Mouse (Mus musculus) adrenal gland, adult 8-10 months (tissue): ENCODE measurements around the gene Mre11a. TPM values are rescaled to one million over a fixed set of nuclear protein-coding genes. Genes with fewer than 3 reads are reported as not detected.
"Not testable (repeated sequence)": the region's sequence is repeated elsewhere in the genome, so short reads cannot be mapped to it uniquely, and the experiment has no call there.

ENCODE experiments used
- DNase-seq: peaks from one replicate; pipeline ENCODE4 v3.0.0; 2022
- total RNA-seq, 4 experiments: library from RNA; stranded (reverse); gene quantifications; 2 replicates each; pipeline ENCODE4 v1.2.4; 2022

The Mre11a gene
- total RNA-seq, 4 experiments from 2014 or later, result 18.8 to 26.9 (median 23.2) TPM

DNA sequence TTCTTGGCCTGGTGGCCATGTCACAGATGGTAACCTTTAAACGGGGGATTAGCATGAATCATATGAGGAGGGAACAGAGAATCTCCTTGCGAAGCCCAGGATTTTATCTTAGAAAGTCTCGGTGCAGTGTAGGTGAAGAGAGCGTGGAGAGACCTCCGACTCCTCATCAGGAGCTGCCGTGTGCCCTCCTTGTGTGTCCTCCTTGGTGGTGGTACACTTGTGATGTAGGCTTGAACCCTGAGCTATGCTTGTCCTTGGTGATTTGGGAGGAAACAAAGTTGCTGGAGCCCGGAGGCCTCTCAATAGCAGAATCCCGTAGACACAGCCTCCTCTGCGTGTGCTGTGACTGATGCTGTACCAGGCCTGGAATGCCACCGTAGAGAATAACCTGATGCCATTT lies 86.3 kb downstream of the Mre11a start:
- DNase-seq, result no peak

DNA sequence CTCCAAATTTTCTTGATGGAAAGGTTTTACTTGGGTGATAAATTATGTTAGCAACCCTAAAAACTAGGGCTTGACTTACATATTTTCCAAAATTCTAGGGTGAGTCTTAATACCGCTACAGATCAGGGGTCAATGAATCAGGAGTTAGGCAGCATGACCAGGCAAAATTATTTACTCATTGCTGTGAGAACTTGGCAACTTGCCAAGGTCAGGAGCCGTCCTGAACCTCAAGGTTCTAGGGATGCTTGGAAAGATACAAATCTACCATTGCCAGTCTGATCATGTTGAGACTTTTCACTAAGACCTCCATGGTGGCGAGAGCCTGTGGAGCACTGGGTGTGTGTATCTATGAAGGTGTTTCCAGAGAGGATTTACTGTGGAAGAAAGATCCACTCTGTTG lies 87.1 kb downstream of the Mre11a start:
- DNase-seq, result peak; percentile 43

DNA sequence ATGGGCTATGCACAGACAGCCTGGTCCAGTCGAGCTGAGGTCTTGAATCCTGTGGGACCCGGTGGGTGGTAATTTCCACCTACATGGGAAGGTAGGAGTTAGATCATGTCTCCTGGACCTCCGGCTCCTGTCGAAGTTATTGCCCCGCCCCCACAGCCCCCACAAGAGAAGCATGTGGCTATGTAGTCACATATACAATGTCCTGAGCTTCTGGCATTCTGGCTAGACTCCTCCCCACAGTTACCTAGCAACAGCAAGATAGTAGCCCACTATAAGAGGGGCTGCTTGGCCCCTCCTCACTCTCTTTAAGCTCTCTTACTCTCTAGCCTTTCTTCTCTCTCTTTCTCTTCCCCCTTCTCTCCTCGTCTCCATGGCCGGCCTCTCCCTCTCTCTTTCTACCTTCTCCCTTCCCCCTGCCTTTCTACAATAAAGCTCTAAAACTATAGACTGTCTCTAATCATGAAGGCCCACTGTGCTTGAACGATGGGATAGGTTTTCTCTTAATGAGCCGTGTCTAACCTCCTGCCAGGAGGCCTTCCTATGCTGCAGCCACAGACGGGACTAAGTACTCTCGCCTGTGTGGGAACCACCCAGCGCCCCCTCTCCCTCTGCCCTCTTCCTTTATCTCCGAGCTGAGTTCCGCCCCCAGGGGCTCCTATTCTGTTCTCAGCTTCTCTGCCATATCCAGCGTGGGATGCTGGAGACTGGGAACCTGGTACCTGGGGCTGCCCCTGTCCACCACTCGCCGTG lies 87.9 kb downstream of the Mre11a start:
- no peak for DNase-seq

DNA sequence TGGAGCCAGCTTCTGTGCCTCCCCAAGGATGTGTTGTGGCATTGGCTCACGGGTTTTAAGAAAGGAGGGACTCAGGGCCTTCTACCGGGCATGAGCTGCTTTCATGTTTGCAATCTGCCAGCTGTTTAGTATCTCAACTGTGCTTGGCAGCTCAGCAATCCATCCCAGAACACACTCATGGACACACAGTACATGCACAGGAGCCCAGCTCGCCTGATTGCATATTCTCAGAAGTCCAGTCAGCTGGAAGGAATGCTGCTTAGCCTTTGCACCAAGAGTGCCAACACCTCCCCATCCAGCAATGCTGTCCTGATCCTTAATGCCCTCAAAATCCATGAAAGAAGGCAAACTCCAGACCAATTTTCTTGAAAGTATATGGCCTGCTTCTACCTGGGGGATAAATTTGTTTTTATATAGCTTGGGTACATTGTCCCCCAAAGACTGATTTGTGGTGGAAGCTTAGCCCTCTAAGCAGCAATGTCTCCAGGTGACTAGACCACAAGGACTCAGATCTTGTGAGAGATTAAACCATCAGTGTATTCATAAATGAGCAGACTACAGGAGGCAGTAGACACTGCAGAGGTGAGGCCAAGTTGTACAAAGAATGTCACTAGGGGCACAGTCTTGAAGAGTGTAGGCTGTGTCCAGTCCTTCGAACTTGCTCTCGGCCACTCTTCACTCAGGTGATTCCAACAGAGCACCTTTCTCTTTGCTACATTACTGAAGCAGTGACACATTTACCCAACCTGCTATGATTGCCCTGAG lies 91.5 kb downstream of the Mre11a start:
- no peak for DNase-seq

DNA sequence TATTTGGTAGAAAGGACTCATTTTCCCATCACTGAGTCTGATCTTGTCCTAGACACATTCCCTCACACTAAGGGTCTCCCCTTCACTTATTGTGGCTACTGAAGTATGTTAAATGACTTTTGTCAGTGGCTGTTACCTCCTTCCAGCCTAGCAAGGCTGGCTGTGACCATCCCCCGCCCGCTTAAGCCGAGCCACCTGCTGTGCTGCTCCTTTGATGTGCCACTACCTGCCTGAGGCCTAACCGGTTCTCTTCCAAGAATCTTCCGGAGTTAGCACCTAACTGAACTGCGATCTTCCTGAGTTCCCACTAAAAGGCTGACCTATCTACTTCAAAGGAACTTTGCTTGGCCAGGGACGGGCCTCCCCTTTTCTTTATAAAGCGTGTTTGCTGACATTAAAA lies 92.1 kb downstream of the Mre11a start:
- DNase-seq, result not testable (repeated sequence)

DNA sequence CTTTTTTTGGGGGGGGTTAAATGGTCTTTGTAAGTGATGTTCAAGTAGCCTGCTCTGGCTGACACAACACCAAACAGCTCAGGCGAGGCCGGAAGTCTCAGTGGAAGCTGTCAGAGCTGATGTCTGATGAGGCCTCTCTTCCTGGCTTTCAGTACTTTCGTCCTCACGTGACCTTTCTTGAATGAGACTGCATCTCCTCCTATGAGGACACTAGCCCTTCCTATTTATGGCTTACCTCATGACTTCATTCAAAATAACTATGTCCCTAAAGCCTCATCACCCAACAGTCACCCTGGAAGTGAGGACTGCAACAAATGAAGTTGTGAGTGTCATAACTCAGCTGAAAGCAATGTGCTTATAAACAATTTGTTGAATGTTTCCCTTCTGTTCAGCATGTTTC lies 100.2 kb downstream of the Mre11a start:
- DNase-seq, result no peak

DNA sequence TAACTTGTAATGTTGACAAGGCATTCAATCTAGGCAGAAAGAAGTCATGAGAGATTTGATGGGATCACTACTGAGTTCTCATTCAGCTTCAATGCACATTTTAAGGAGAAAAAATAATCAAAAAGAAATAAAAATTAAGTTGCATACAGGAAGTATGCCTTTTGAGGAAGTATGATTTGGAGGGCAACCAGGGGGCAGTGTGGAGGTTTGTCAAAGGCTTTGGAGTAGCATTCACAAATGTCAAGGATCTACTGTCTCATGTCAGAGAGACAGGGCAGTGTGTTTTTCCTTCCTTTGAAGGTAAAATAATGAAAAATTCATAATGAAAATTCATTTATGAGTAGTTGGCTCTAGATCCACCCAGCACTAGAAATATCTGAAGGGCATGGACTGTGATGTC lies 100.7 kb downstream of the Mre11a start:
- DNase-seq, result peak; percentile 43

DNA sequence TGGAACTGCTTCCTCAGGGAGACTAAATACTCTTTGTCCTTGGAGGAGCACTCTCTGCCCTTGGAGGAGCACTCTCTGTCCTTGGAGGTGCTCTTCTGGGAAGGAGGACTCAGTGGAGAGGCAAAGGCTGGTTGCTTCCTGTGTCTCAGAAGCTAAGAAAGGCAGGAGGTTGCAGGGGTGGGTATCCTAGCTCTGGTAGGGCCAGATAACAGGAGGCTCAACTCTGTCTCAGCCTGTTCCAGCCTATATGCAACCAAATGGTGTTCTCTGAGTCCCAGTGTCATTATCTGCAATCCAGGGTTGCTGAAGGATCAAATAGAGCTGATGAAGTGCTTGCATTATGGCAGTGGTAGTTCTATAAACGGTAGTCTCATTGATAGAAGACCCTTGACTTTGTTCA lies 101.5 kb downstream of the Mre11a start:
- DNase-seq, result no peak

Other genes with a start within 250 kb of the Mre11a start
- gene Amotl1, start 139.6 kb upstream of the Mre11a start, total RNA-seq, result 10 to 100 TPM; 26.5 to 48.4 (median 40.6) TPM
- gene Piwil4, start 43.9 kb upstream of the Mre11a start, total RNA-seq, result under 1 TPM in 3 of 4 experiments, not detected in 1; 0.09 to 0.27 (median 0.15) TPM
- 1 to 10 TPM; 1.2 to 2.6 (median 1.7) TPM for gene Fut4, start 32.3 kb upstream of the Mre11a start, total RNA-seq
- gene 1700012B09Rik, start 13.6 kb upstream of the Mre11a start, total RNA-seq, result not detected
- 10 to 100 TPM; 10.6 to 15.6 (median 14.3) TPM for gene Ankrd49, start 202 bp downstream of the Mre11a start, total RNA-seq
- gene Gpr83, start 75.6 kb downstream of the Mre11a start, total RNA-seq, result under 1 TPM in 1 of 4 experiments, not detected in 3; 0.13 TPM
- not detected for gene Izumo1r, start 119.3 kb downstream of the Mre11a start, total RNA-seq